Mouse (Mus musculus) midbrain, embryonic 14.5 days (tissue): ENCODE results near the gene Fbxl15. TPM values are rescaled to one million over a fixed set of nuclear protein-coding genes. Genes with fewer than 3 reads are reported as not detected.

Experiments
- ATAC-seq: fragments of 200-750 bp; cut with Nextera tagmentation; 2 replicates; pipeline ENCODE4 v1.8.0; 2017; ENCODE audit warnings: moderate number of reproducible peaks, moderate library complexity; ENCODE audit not compliant: low FRiP score, low TSS enrichment
- DNase-seq: peaks from one replicate; pipeline ENCODE4 v3.0.0-alpha.2; 2015
- H3K27ac ChIP-seq: fragments of 300-500 bp; sonication (generic); replicated peaks from 2 replicates; pipeline ENCODE4 v1.5.1; 2014; ENCODE audit warnings: mild to moderate bottlenecking, low read depth, low read length, moderate library complexity
- H3K27me3 ChIP-seq: fragments of 300-500 bp; sonication (generic); 2 replicates; pipeline ENCODE4 v1.6.1; 2014; ENCODE audit warnings: low read length, control low read depth, mixed read lengths; ENCODE audit not compliant: control insufficient read depth, insufficient read depth
- H3K36me3 ChIP-seq: fragments of 300-500 bp; sonication (generic); 2 replicates; pipeline ENCODE4 v1.6.1; 2014; ENCODE audit warnings: low read length, control low read depth; ENCODE audit not compliant: control insufficient read depth, insufficient read depth
- H3K4me1 ChIP-seq: fragments of 300-500 bp; sonication (generic); 2 replicates; pipeline ENCODE4 v1.6.1; 2014; ENCODE audit warnings: mild to moderate bottlenecking, antibody characterized with exemption, low read length, control low read depth; ENCODE audit not compliant: control insufficient read depth, insufficient read depth
- H3K4me2 ChIP-seq: fragments of 300-500 bp; sonication (generic); 2 replicates; pipeline ENCODE4 v1.6.1; 2014; ENCODE audit warnings: mild to moderate bottlenecking, low read length, moderate library complexity
- H3K4me3 ChIP-seq: fragments of 300-500 bp; sonication (generic); replicated peaks from 2 replicates; pipeline ENCODE4 v1.5.1; 2014; ENCODE audit warnings: low read depth, low read length
- H3K9ac ChIP-seq: fragments of 300-500 bp; sonication (generic); replicated peaks from 2 replicates; pipeline ENCODE4 v1.6.1; 2014; ENCODE audit warnings: mild to moderate bottlenecking, low read length, moderate library complexity
- H3K9me3 ChIP-seq: fragments of 300-500 bp; sonication (generic); 2 replicates; pipeline ENCODE4 v1.6.1; 2016; ENCODE audit warnings: low read length, control low read depth, mixed read lengths; ENCODE audit not compliant: control insufficient read depth
- WGBS: fragments of 180-500 bp; shearing (Covaris S2); extraction: QIAGEN DNeasy Blood & Tissue Kit; methylation state at CpG from one replicate; pipeline ENCODE4 v1.1.7; 2014; 5-methylcytosine and 5-hydroxymethylcytosine counted together
- polyA plus RNA-seq: library from polyadenylated mRNA; unstranded; fragments of >200 nt; fragmentation: Nextera tagmentation; extraction: Ambion mirVana; gene quantifications from 2 replicates; pipeline ENCODE4 v1.2.1, GENCODE M21; 2014

Fbxl15 gene
- 45.8 and 53.5 TPM in 2 replicates for polyA plus RNA-seq

- peaks cover 28% of the 10 kb centered on the region for H3K36me3 ChIP-seq
- peaks cover 28% of the 10 kb centered on the region for H3K4me1 ChIP-seq
- under 1% methylated on average over 81 of the region's 81 CpGs for WGBS
- peak; percentile 98 for DNase-seq
- peak; percentile 86 for ATAC-seq
- peak within 1 kb of the TSS; percentile 61 for H3K9ac ChIP-seq
- H3K27ac ChIP-seq, result peak within 1 kb of the TSS; percentile 97
- no peaks in the 10 kb centered on the region for H3K27me3 ChIP-seq
- H3K9me3 ChIP-seq, result no peaks in the 10 kb centered on the region
- peak within 1 kb of the TSS; percentile 99 for H3K4me2 ChIP-seq
- H3K4me3 ChIP-seq, result peak within 1 kb of the TSS; percentile 67
These were observed at the start of gene Fbxl15 for GRCm38 (mm10) chr19:46328081-46329030. TSS of gene Fbxl15 (plus strand) at chr19:46328184.

- H3K9ac ChIP-seq, result no peak overlapping the region
- ATAC-seq, result no peak
- no peaks in the 10 kb centered on the region for H3K4me1 ChIP-seq
- peaks cover 95% of the 10 kb centered on the region for H3K36me3 ChIP-seq
- no peak overlapping the region for H3K27ac ChIP-seq
- no peaks in the 10 kb centered on the region for H3K27me3 ChIP-seq
- no peak for DNase-seq
- WGBS, result 96% methylated on average over 11 of the region's 11 CpGs
- no peaks in the 10 kb centered on the region for H3K9me3 ChIP-seq
- no peak overlapping the region for H3K4me3 ChIP-seq
- no peak overlapping the region for H3K4me2 ChIP-seq
These were observed 45.7 kb upstream of the Fbxl15 start for GRCm38 (mm10) chr19:46282081-46282849.

DNA sequence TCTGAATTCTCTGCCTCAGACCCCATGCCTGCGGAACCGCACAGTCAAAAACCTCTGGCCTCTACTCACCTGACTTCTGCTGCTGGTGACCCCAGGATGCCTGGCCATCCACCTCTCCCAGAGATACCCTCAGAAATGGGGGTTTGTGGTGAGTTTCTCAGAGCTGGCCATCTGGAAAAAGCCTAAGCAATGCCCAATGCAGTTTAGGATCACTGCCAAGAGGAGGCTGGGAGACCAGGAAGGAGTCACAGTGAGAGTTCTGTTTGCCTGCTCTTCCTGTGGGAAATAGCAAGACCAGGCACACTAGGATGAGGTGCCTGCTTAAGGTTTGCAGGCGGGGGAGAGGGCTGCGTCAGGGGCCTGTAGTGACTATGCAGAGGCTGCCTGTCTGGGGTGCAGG, 43.3 kb upstream of the Fbxl15 start:
- DNase-seq (no peak), ATAC-seq (no peak)
- Histone ChIP-seq H3K27me3 (no peaks in the 10 kb centered on the region), H3K4me3 (no peak overlapping the region), H3K4me2 (no peak overlapping the region), H3K36me3 (peaks cover 76% of the 10 kb centered on the region), H3K9me3 (no peaks in the 10 kb centered on the region), H3K27ac (no peak overlapping the region), H3K9ac (no peak overlapping the region), H3K4me1 (no peaks in the 10 kb centered on the region)
- WGBS, result 93% methylated on average over 4 of the region's 4 CpGs

GRCm38 (mm10) chr19:46285631-46286030, 42.4 kb upstream of the Fbxl15 start:
- no peak overlapping the region for H3K27ac ChIP-seq
- no peaks in the 10 kb centered on the region for H3K9me3 ChIP-seq
- 92% methylated on average over 7 of the region's 7 CpGs for WGBS
- no peak for ATAC-seq
- no peaks in the 10 kb centered on the region for H3K27me3 ChIP-seq
- no peak overlapping the region for H3K9ac ChIP-seq
- H3K4me2 ChIP-seq, result no peak overlapping the region
- no peak for DNase-seq
- no peak overlapping the region for H3K4me3 ChIP-seq
- peaks cover 66% of the 10 kb centered on the region for H3K36me3 ChIP-seq
- H3K4me1 ChIP-seq, result no peaks in the 10 kb centered on the region

DNA sequence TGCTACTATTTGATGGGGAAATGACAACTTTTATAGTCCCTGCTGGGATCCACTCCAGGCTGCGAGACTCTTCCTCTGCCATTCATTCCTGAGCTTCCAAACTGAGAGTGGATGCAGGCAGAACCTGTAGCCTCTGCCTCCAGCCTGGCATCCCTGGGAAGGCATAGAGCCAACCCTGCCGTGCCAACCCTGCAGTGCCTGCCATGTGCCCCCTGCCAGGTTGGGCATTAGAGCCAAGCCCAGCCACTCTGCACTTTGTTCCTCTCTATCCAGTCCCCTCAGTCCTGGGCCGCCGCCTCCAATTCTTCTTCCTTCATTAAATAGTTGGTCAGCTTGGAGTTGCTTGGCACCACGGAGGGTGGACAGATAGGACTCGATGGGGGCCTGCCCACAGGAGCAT, 41.9 kb upstream of the Fbxl15 start:
- Histone ChIP-seq H3K9me3 (no peaks in the 10 kb centered on the region), H3K9ac (no peak overlapping the region), H3K27ac (no peak overlapping the region), H3K36me3 (peaks cover 63% of the 10 kb centered on the region), H3K27me3 (no peaks in the 10 kb centered on the region), H3K4me1 (no peaks in the 10 kb centered on the region), H3K4me2 (no peak overlapping the region), H3K4me3 (no peak overlapping the region)
- 94% methylated on average over 6 of the region's 6 CpGs for WGBS
- ATAC-seq (no peak), DNase-seq (no peak)

GRCm38 (mm10) chr19:46286926-46287325, 41.1 kb upstream of the Fbxl15 start:
- Histone ChIP-seq H3K36me3 (peaks cover 54% of the 10 kb centered on the region), H3K4me3 (no peak overlapping the region), H3K9me3 (no peaks in the 10 kb centered on the region), H3K4me2 (no peak overlapping the region), H3K27me3 (no peaks in the 10 kb centered on the region), H3K9ac (no peak overlapping the region), H3K27ac (no peak overlapping the region), H3K4me1 (no peaks in the 10 kb centered on the region)
- DNase-seq, result no peak
- ATAC-seq, result no peak
- WGBS, result 90% methylated on average over 3 of the region's 3 CpGs

- no peaks in the 10 kb centered on the region for H3K9me3 ChIP-seq
- no peak for DNase-seq
- H3K9ac ChIP-seq, result no peak overlapping the region
- ATAC-seq, result no peak
- H3K27me3 ChIP-seq, result no peaks in the 10 kb centered on the region
- no peaks in the 10 kb centered on the region for H3K4me1 ChIP-seq
- no peak overlapping the region for H3K27ac ChIP-seq
- peaks cover 47% of the 10 kb centered on the region for H3K36me3 ChIP-seq
- no peak overlapping the region for H3K4me3 ChIP-seq
- no peak overlapping the region for H3K4me2 ChIP-seq
- 86% methylated on average over 3 of the region's 3 CpGs for WGBS
These were observed 40.4 kb upstream of the Fbxl15 start for GRCm38 (mm10) chr19:46287566-46287965.

GRCm38 (mm10) chr19:46290535-46291105, 37.4 kb upstream of the Fbxl15 start:
- H3K4me2 ChIP-seq, result no peak overlapping the region
- H3K36me3 ChIP-seq, result peaks cover 17% of the 10 kb centered on the region
- no peaks in the 10 kb centered on the region for H3K27me3 ChIP-seq
- ATAC-seq, result no peak
- DNase-seq, result no peak
- no peak overlapping the region for H3K27ac ChIP-seq
- H3K9me3 ChIP-seq, result no peaks in the 10 kb centered on the region
- H3K9ac ChIP-seq, result no peak overlapping the region
- H3K4me3 ChIP-seq, result no peak overlapping the region
- 76% methylated on average over 12 of the region's 12 CpGs for WGBS
- H3K4me1 ChIP-seq, result no peaks in the 10 kb centered on the region
